Mouse (Mus musculus) R1 (cell line): ENCODE results near the gene Rsph1.

Experiments used
- DNase-seq: peaks from one replicate; pipeline ENCODE4 v3.0.0-alpha.2; 2018; ENCODE audit warnings: low read depth, low spot score

The Rsph1 gene

DNA sequence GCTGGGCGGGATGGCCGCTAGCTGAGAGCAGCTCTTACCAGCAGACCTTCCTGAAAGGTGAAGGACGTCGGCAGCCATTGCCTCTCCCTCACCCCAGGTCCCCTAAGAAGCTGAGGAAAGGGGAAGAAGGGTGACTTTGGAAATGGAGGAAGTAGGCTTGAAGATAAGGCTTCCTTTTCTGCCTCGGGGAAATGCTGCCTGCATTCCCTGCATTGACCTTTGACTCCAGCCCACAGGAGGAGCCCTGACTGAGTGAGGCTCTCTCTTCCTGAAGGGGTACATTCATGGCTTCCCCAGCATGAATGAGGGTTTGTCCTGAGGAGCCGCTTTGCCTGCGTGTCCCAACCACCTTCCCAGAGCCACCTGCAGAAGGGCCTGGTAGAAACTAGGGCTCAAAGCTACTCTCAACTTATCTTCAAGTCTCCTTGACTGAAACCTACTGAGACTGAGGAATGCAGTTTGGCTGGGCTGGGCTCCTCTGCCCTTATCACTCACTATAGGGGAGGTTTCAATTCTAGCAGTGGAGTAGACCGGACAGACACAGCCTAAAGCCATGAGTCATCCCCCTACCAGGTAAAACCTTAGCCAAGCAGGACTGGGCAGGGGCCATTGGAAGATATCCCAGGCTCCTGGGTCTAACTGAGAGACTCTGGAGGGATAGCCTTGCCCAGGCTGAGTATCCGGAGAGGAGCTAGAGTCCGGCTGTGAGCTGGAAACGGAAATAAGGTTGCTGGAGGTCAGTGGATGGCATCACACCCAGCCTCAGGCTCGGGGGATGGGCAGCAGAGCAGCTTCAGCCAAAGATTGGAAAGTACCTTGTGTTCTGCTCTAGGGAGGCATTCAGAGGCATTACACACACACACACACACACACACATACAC, 28.0 kb upstream of the Rsph1 start:
- DNase-seq = peak; percentile 70

DNA sequence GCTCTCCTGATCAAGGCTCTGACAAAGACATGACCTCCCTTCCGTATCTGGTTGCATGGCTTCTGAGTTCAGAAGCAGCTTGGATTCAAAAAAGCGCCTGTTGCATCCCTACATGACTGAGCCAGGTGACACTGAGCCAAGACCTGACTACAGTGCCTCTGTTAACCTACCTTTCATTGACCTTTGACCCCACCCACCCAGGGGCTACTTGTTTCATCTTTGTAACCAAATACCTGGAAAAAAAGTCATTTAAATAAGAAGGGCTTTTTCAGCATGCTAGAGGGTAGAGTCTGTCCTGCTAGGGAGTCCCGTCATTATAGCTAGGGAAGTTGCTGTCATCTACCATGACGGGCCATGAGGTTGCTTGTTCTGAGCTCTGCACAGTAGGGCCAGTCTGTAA, 26.2 kb upstream of the Rsph1 start:
- peak; percentile 65 for DNase-seq

DNA sequence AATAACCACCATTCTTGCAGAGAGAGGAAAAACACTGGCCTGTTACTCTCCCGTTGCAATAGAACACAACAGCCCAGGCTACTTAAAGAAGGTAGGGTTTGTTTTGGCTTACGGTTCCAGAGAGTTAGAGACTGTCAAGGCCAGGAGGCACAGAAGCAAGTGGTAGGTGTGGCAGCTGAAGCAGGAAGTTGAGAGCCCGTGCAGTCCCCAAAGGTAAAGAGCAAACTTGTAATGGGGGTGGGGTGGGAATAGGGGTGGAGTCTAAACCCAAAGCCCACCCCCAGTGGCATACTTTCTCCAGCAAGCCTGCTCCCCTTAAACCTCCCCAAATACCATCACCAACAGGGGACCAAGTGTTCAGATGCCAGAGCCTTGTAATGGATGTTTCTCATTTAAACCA, 23.6 kb upstream of the Rsph1 start:
- DNase-seq = peak; percentile 54

DNA sequence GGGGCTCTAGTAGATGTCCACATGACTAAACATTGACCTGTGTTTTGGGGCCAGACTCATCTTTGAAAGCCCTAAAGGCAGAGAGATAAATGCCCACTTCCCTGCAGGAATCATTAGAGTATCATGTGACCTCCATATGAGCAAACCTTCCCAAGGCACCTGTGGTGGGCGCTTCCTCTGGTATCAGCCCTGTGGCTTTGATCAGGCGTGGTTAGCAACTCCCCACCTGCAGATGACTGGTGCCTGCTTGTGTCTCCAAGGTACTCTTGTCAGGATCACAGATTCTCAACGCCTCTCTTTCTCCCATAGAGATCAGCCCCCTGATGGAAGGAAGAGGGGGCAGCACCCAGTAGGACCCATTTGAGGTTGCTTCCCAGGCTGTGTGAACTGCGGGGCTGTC, 22.8 kb upstream of the Rsph1 start:
- DNase-seq = no peak

DNA sequence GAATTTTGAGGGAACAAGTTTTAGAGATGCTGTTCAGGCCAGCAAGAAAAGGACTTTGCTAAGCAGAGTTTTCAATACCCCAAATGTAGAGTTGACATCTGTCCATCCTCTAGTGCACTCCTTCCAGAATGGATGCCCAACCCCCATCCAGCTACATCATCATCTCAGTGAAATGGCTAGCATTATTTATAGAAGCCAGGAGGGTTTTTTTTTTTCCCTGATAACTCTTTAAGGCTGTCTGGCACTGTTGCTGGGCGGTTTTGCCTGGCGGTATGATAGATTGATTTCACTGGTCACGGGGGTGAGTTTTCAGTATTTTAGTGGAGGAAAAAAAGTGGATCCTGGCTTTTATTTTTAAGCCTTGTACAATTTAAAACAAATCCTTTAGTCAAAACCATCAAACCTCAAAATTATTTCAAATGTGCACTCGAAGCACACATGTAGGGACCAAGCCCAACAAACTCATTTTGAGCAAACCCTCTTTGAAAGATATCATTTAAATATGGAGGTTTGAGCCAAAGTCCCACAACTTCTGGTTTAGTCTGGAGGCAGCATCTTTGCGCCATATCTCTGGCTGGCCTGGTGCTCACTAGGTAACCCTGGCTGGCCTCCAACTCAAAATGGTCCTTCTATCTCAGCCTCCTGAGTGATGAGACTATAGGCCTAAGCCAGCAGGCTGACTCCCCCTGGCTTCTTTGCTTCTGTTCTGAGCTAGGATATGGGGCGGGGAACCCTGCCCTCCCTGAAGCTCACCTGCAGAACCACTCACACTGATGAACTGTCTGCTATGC, 21.4 kb upstream of the Rsph1 start:
- no peak for DNase-seq

DNA sequence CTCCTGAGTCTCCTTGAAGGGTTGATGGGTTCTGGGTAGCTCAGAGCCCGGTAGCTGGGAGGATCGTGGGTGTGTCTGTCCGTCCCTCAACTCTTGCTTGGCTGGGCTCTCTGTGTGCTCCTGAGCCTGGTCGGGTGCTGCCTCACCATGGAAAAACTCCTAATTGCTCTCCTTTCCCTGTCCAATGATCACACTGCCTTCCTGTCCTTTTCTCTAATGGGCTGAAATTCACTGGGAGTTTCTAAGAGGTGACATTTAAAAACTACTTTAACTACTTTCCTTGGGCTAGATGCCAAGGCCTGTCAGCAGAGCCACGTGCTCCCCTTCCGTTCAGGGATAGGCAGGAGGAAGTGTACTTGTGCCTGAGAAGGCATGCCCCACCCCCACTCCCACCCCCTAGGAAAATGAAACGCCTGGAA, 20.3 kb upstream of the Rsph1 start:
- DNase-seq = peak; percentile 67

DNA sequence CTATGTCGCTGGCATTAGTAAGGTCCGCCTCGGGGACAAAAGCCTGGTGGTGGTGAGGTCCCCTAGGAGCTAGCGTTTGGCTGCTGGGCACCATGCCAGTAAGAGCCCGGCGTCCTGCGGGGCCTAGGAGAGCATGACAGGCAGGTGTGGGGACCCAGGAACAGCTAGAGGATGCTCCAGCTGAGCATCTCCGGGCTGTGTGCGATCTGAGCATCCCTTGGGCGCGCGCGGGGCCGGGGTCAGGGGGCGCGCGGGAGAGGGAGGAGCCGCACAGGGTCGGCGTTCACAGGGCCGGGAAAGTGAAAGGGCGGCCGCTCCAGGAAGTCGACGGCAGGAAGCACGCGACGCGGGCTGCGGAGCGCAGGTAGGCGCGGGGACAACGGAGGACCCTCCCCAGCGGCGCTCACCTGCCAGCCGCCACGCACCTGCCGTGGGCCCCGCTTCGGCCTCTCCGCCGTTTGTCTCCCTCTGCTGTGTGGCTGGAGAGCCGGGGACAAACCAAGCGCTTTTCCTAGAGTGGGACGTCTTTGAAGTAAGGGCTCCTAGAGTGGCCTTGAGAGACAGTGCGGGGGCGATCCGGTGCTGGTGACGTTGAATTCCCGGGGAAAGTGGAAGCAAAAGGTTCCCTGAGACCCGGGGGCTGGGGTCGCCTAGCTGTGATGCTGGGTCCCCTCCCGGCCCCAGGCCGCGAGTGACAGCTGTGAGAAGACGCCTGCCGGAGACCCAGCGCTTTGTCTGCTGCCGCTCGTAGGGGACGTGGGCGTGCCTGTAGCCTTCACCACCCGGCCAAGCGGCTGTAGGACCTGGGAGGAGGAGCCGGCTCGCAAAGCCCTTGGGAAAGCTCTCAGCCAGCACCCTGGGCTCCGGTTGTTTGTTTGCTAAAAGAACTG, 19.0 kb upstream of the Rsph1 start:
- peak; percentile 88 for DNase-seq

DNA sequence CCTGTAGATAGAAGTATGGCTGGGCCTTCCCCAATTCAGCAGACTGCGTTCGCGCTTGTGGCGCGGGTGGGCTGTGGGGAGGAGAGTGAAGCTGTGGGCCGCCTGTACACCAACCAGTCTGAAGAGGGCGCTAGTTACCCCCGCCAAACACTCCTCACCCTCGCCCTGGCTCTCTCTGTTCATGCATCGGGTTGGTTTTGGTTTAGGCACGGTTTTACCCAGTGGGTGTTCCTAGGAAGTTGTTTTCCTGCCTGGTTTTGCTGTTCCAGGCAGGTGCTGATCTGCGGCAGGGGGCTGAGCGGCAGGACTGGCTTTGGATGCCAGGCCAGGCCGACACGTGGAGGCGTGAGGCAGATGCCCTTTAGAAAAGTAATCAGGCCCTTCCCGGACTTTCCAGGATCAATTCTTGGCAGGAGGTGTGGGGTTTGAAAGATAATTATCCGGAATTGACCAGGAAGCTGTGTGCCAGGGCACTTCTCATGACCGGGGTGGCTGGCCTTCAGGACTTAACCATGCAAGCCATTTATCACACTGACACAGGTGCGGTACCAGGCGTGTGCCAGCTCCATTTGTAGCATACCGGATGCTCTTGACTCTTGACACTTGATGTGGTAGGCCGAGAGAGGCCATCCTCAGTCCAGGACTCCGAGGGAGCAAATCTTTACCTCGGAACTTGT, 18.2 kb upstream of the Rsph1 start:
- peak; percentile 89 for DNase-seq

DNA sequence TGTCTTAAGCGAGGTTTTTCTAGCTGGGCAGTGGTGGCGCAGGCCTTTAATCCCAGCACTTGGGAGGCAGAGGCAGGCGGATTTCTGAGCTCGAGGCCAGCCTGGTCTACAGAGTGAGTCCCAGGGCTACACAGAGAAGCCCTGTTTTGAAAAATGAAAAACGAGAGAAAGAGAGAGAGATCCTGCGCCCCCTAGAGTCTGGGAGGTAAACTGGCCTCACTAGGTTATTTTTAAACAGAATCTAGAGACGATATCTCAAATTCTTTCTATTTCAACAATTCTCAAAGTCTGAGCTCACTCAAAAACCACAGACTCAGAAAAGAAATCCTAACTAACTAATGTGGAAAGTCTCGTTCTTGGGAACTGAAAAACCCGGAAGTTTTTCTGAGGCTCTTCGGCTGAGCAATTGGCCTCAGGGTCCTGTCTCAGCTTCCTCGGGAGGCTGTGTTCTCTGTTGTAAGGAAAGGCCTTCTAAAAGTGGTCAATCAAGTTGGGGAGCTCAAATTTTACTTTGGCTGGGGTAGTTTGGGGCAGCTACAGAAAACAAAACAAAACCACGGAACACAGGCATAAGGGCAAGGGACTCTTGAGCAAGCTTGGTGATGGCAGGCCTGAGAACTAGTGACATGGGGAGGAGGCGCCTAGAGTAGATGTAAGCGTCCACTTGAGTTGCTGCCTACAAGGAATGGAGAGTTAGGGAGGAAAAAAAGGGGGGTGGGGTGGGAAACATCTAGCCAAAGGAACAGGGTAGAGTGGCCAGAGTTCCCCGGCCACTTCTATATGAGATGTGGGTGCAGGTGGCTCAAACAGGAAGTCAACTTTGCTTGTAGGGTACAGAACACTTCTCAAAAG, 17.4 kb upstream of the Rsph1 start:
- peak; percentile 80 for DNase-seq

DNA sequence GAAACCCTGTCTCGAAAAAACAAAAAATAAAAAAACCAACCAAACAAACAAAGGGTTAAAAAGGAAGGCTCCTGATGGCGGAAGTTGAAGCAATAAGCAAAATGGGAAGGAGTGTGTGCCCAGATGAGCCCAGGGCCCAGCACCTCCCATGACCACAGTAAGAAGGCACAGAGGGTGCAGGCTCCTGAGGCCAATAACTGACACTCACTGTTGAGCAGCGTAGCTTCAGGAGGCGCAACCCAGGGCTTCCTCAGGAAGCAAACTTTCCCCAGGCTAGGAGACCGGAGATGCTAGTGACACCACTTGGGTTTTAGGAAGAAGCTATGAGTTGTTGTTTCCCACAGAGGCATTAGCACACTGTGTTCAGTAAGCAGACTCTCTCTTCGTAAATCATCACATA, 13.7 kb upstream of the Rsph1 start:
- no peak for DNase-seq

DNA sequence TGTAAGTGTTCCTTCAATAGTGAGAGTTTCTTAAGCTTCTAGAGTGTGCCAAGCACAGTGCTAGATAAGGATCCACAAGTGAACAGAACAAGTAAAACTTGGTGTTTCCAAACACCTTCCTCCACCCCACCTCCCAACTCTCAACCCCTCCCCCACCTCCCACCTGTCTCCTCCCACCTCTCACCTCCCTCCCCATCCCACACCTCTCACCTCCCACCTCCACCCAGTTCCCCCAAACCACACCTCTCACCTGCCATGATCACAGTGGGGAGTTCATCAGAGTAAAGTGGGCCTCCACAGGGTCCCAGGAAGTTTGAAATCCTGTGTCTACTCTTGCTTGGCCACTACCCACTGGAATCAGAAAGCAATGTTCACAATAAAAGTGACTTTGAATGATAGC, 13.1 kb upstream of the Rsph1 start:
- DNase-seq = peak; percentile 62

DNA sequence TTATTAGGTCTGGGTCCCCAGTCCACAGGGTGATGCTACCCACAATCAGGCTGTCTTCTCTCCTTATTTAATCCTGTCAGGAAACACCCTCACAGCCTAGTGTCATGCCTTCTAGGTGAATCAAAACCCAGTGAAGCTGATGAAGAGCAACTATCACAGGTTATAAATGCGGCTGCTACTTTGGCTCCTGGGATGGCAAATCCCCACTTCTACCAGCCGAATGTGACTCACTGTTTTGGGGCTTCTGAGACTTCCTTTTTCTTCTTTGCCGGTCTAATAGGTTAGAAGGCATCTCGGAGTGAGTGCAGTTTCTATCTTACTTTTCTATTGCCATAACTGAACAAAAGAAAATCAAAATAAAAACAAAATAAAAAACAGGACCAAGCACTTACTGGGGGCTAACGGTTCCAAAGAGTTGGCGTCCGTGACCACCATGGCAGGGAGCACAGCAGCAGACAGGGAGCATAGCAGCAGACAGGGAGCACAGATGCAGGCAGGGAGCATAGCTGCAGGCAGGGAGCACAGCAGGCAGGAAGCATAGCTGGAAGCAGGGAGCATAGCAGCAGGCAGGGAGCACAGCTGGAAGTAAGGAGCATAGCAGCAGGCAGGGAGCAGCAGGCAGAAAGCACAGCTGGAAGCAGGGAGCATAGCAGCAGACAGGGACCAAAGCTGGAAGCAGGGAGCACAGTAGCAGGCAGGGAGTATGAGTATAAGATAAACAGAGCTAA, 12.0 kb upstream of the Rsph1 start:
- no peak for DNase-seq

DNA sequence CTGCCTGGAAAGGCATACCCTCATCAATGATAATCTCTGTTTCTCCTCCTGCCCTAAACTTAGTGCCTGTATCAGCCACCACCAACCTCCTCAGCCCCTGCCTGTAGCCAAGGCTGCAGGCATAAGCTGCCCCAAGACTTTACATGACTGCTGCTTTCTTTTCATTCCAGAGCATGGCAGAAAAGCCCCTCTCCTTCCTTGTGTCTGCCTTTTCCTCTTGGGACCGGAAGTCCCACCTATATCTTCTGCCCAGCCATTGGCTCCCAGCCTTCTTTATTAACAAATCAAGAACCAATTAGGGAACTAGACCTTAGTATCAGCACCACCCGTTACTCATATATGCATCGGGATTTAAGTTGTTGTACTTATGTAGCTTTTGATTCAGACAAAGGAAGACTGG, 10.0 kb upstream of the Rsph1 start:
- DNase-seq = peak; percentile 78

DNA sequence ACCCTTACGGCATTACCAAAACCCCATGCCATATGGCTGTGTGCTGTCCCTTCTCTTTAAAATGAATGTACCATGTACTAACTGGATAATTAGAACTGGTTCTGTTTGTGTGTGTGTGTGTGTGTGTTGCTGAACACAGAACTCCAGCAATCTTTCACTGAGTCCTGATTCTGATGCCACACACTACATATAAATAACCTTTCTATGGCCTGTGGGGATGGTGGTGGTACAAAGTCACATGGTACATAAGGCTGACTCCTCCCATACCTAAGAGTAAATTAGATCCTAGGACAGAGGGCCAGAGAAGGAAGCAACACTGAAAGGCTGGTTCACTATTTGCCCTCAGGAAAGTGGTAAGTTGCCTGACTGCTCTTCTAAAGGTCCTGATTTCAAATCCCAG, 9.3 kb upstream of the Rsph1 start, which contains the start of gene Slc37a1:
Gene Slc37a1 (plus strand): TSS at position 301 of the 400 bp plus-strand sequence.
- DNase-seq = no peak

DNA sequence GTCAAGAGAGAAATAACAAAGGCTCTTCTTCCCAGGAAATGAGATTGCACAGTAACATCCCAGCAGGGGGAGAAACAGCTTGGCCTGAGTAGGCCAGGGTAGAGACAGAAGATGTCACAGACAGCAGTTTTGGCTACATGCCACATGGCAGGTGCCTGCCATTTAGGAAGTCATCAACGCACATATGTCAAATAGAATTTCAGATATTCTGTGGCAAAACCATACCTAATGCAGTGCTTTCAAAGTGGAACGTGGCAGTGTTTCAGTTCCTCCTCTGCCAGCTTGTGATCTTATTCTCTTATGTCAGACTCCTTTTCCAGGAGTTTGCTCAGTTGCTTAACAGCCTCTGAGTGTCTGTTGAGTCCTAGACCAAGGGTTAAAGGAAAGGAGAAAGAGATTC, 8.7 kb upstream of the Rsph1 start:
- DNase-seq = no peak

DNA sequence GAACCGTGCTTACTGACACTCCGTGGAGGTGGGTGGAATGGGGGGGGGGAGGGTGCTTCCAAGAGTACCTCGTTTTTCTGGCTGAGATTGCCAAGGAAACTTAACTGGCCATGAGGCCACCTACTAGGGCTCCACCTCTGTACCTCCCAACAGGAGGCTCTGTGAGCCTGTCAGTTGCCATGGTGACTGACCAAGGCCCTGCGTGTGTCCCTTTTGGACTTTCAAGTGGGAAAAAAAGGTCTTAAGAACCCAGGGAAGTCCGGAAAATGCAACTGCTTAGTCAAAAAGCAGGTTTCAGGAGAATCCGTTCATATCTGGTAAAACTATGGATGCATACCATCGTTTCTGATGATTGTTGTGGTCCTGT, 5.5 kb upstream of the Rsph1 start:
- peak; percentile 86 for DNase-seq

DNA sequence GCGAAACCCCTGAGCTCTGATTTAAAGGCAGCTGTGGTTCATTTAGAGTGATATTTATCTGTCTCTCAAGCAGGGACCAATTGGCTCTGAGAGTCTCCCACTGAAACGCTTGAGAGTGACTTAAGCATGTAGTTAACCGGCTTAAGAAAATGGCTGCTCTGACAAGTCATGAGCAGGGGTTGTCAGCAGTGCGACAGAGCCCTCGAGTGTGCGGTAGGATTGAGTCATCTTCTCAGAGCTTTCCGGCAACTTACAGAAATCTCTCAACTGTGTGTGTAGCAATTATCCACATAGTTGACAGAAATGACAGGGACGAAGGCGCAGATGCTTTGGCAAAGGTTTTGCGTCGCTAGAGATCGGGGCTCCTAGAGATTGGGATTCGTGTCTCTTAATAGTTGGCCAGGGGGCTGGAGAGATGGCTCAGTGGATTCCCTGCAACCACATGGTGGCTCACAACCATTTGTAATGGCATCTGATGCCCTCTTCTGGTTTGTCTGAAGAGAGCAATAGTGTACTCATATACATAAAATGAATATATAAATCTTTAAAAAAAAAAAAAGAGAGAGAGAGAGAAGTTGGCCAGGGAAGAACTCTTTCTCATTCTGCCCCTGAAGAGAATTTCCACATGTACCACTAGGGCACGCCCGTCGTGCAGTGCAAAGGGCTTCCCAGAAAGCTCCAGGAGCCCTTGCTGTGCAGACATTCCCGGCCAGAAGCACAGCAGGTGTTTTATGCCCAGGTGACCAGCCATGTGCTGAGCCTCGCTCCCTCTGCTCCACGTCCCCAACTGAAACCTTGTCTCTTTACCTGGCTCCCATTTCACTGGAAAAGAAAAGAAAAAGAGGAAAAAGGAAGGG, 4.9 kb upstream of the Rsph1 start:
- DNase-seq = peak; percentile 66

DNA sequence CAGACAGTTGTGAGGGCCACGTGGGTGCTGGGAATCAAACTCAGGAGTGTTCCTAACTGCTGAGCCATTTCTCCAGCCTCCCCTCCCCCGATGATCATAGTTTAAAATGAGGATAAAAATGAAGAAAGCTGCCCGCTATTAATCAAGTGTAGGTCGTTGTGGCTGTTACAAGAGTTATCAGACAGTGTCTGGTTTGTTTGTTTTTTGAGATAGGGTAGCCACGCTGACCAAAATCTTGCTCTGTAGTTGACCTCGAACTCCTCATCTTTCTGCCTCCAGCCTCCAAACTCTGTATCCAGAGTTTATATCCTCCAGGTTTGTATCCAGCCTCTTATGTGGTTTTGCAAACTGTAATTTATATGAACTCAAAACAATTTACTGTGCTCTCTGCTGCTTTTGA, 3.1 kb upstream of the Rsph1 start:
- no peak for DNase-seq

DNA sequence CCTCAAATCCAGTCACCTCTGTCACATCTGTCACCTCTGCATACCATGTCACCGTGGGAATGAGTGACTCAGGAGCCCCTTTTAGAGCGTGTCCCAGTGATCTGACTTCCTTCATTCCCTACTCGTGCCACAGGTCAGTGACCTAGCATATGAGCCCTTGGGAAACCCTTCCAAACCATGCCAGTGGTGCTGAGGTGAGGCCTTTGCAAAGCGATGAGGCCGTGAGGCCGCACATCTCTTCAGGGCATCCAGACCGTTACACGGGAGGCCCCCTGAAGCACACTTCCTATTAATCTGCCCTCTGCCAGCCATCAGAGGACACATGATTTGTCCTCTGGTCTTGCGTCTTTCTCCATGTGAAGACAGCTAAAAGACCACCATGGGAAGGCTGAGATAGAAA, 2.4 kb upstream of the Rsph1 start:
- DNase-seq = no peak
